Mouse (Mus musculus): ENCODE measurements at regions not wholly inside any gene's neighbourhood (a gene's known extent, or its start where the extent isn't known, plus 50 kb on each side); places are given as distances from the start of the nearest gene placed in this dataset.

GRCm38 (mm10) chr6:135550368-135550950 is 188.1 kb downstream of the Emp1 start:
- no peak for TF ChIP-seq HCFC1 (IDR thresholded peaks at IDR 0.05; ENCODE audit: borderline replicate concordance, insufficient read depth, low read length)
- no peak for TF ChIP-seq ZNF384 (IDR thresholded peaks at IDR 0.05; ENCODE audit: low read depth, low read length)
- TF ChIP-seq ZC3H11A (IDR thresholded peaks at IDR 0.05; ENCODE audit: borderline replicate concordance, low read depth, low read length), result no peak
- no peak for TF ChIP-seq MAFK (IDR thresholded peaks at IDR 0.05; ENCODE audit: insufficient read depth, low read depth, low read length)
- no peak for TF ChIP-seq CHD2 (IDR thresholded peaks at IDR 0.05; ENCODE audit: low read depth, low read length)

Data from ES-E14 (cell line).